Mouse (Mus musculus): ENCODE results near the gene Atp2b2.

Atp2b2 gene

DNA sequence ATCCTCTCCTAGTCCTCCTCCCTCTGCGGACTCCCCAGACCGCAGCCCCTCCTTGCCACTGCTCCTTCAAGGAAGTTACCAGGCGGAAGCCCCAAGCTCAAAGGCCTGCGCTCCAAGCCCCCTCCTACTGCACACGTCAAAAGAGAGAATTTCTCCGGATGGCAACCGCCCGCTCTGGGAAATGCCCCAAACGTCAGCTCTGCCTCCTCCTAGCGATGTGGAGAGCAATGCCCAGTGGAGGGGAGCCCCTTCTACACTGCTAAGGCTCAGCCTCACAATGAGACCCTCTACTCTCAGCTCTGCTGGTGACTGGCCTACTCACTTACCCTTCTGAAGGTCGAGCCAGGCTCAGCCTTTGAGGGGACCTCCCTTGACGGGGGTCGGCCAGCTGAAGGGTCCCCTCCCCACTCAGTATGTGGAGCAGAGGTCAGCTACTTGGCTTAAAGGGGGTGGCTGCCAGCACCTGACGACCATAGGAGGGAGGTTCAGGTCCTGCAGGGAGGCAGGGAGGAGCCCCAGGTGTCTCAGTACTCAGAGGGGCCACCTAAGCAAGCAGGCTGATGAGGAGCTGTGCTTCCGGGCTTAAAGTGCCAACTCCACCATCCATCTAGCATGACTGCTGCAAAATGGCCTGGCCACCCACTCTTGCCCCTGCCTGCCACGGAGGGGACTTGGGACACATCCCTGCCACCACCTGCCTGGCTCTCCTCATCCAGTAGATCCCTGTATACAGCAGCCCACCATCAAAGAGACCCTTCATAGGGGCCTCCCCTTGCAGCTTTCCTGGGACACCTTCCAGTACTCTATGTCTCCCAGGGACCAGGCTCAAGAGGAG is 152.2 kb downstream of the Atp2b2 start:
- no peak for DNase-seq (ENCODE audit: low spot score)

DNA sequence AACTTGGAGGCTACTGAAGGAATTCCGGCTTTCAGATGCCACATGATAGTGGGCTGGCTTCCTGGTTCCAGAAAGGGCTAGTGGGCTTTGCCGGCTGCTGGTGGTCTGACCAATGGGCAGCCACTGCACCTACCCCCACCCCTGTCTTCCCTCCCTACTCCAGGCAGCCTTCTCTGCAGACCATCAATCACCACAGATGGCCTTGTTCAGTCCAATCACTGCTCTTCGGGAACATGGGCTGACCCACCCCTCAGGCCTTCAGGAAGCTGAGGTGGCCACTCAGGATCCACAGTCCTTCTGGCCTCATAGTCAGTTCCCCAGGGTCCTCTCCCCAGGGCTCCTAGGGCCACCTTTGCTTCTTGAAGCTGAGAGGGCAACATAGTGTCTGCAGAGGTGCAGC is 153.2 kb downstream of the Atp2b2 start:
- no peak for DNase-seq (ENCODE audit: low spot score)

DNA sequence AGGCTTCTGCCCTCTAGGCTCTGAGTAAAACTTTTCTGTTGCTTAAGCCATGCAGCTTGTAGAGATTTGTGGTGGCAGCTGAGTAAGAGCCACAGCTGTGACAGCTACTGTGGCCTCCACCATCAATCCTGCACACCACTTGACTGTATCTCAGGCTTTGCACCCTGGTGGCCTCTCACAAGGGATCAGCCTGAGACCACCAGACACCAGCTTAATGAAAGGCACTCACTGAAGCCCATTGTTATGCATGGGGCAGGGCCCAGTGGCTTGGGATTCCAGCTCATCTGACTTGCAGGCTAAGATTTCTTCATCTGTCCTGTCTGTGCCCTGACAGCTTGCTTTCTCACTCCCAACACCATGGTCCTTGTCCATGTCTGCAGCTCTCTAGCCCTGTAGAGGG is 155.5 kb downstream of the Atp2b2 start:
- DNase-seq (ENCODE audit: low spot score) = no peak

DNA sequence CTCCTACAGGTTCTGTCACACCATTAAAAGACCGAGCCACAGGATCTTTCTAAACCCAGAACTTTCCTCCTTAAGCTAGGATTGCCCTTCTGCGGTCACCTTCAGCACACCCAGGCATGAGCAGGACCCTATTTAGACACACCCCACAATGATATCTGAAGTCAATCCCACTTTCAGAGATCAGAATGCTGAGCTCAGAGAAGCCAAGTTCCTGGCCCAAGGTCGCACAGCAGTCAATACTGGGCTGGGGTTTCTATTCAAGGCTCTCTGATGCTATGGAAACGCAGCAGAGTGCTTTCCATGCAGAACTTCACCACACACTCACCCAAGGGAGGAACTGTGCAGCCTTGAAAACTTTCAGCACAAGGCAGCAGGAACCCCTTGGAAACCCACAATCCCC is 157.6 kb downstream of the Atp2b2 start:
- no peak for DNase-seq (ENCODE audit: low spot score)

DNA sequence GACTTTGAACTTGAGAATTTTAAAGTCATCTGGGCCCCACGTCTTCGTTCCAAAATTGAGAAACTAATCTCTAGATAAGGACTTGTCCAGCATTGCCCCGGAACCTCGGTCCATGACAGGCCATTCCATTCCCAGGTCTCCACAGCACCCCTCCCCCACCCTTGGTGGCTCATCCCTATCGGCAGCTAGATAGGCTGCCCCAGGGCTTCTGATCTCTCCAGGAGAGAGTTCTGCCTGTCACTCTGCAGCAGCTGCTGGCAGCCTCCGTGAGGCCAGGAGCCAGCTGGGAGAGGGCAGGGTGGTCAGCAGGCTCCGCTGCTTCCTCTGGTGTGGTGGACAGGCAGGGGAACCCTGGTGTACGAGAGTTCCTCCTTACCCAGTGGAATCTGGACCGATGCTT is 159.2 kb downstream of the Atp2b2 start:
- DNase-seq (ENCODE audit: low spot score) = no peak

DNA sequence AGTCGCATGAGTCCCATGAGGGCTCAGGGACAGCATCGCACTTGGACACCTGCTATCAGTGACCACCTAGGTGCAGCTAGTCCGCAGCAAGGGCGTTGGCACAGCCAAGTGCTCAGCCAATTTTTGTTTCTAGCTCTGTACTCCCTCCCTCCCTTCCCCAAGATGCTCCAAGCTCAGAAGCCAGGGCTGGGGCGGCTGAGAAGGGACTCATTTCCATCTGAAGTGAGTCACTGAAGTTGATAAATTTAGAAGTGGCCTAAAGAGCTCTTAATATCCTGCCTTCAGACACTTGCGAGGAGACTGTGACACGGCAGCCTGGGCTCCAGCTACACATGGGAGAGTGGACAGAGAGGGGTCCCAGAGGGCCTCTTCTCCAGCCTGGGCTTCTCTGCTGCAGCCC is 160.0 kb downstream of the Atp2b2 start:
- peak; percentile 52 for DNase-seq (ENCODE audit: low spot score)

DNA sequence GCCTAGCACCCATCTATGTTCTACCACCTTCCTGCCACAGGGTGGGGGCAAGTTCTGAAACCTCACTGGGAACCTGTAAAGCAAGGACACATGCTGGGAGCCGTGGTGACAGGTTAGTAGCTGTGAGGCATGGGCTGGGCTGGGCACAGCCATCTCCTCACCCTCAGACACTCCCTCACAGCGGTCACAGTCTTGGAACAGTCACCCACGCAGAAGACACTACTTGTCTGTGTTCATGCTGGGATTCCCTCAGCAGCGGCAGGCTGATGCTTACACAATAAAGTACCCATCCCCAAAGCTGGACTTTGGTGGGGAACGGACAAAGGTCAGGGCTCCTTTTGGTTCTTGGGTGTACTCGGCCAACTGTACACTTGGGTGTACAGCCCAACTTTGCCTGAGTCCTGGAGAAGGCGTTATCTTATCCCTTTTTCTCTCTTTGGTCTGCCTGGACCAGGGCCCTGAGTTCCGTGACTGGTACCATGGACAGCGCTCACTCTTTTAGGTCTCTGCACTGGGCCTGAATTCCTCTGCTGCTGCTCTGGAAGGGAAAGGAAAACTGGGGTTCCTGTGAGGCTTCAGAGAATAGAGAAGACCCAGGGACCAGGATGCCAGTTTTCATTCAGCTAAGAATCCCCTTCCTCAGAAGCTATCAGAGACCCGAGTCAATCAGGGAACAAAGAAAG is 160.7 kb downstream of the Atp2b2 start:
- no peak for DNase-seq (ENCODE audit: low spot score)

DNA sequence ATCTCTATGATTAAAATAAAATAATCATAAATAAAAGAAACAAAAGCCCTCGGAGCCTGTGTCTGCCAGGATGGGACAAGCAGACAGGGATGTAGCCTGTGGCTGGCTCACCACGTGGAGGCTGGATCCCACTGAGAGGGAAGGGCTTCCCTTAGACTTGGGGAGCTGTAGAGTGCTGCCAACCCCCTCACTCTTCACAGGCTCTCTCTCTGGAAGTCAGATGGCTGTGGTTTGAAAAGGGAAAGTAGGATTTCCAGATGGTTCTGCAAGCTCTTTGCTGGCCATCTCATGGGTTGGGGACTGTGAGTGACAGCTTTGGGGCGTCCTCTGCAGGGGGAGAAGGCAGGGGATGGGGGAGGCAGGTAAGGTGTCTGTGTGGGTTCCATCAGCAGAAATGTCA is 163.0 kb downstream of the Atp2b2 start:
- DNase-seq (ENCODE audit: low spot score) = no peak

DNA sequence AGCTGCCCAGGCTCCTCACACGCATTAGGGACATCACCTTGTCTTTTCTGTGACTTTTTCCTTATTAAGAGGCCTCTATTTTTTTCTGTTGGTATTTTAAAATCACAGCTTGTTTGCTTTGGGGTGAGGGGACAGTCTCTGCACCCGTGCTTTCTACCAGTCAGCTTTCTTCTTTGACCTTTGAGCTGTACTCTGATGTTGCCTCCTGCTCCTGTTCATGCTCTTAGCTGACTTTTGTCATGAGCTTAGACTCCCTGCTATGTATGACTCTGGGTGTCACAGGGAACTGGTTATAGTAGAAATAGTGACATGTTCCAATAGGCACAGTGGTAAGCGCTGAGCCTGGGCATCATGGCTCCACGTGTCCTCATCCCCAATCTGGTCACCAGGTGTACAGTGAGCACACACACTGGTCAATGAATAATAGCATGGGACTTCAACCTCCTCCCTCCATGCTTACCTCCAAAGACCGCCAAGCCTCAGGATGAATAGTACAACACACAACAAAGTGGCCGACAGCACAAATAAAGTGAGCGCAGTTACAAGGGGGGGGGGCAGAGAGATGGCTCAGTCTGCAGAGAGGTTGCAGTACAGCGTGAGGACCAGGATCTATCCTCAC is 163.8 kb downstream of the Atp2b2 start:
- DNase-seq (ENCODE audit: low spot score) = no peak

DNA sequence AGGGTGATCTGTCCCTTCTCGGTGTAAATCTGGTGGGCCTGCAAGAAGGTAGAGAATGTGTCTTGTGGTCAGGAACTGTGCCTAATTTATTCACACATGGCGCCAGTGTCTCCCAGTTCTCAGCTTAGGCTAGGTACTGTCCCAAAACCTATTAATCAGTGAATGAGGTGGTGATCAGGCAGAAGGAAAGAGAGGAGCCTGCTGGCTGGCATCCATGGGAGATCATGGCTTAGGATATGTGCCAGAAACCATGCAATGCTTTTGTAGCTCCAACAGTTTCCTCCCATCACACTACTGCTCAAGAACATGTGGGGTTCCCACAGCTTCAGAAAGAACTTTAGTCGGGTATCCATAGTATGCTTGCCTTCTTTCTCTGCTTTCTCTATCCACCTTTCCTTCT is 165.8 kb downstream of the Atp2b2 start:
- no peak for DNase-seq (ENCODE audit: low spot score)

DNA sequence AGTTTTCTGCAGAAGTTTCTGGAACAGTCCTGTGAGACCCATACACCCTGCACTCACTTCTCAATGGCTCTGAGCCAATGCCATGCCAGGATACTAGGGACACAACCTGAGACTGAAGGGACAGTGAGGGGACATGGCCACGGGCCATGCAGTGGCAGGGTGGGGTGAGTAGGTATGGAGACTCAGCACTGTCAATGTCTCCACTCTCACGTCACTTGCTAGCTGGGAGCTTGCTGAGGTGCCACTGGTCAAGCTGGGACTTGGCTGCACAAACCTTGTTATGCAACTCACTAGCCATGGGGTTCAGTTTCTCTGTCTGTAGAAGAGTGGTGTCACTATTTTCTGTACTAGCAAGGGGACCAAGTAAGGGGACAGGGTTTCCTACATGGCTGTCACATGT is 167.2 kb downstream of the Atp2b2 start:
- no peak for DNase-seq (ENCODE audit: low spot score)

DNA sequence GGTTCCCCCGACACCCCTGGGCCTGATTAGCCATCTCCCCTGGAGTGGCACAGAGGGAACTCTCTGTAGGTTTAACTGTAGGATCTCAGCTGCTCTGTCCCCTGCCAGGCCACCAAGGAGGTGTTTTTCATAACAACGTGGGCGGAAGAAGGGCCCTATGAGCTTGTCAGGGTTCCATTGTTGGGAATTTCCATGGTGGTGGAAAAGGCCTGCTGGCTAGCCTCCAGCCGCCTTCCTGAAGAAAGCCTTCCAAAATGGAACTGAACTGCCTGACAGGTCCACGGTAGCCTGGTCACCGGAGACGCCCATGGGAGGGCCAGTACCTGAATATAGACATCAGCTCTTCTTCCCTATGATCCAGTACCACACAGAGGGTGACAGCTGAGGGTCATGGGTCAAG is 169.8 kb downstream of the Atp2b2 start:
- DNase-seq (ENCODE audit: low spot score) = no peak

DNA sequence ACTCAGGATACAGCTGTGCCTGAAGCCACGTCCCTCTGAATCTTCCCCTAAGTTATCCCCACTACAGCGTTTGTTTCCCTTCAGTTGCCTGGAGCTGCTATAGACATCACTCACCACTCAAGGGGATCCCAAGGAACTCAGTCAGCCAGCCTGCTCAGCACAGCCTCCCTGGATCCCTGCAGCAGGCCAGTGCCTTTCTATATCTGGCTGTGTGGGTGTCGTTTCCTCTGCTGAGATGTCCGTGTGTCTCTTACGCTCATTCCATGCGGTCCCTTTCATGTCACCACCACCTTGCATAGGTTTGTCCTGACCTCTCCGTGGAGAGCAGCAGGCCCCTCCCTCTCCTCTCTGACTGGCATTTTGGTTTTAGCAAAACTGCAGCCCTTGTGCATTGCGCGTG is 171.6 kb downstream of the Atp2b2 start:
- no peak for DNase-seq (ENCODE audit: low spot score)

DNA sequence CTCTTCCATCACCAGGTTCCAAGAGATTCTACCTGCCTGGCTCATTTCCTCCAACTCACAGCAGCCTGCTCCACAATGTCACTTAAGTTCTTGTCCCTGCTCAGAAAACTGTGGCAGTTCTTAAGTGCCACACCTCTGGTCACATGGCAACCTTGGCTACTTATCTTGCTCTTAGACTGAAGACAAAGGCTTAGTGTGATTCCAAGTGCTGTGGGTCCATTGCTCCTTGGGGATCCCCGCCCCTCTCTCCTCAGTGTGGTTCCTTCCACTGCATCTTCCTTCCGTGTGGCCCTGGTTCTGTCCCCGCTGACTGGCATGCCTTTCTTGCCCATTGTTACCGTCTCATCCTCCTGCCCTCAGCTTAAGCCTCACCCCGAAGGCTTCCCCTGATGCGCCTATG is 173.9 kb downstream of the Atp2b2 start:
- no peak for DNase-seq (ENCODE audit: low spot score)

DNA sequence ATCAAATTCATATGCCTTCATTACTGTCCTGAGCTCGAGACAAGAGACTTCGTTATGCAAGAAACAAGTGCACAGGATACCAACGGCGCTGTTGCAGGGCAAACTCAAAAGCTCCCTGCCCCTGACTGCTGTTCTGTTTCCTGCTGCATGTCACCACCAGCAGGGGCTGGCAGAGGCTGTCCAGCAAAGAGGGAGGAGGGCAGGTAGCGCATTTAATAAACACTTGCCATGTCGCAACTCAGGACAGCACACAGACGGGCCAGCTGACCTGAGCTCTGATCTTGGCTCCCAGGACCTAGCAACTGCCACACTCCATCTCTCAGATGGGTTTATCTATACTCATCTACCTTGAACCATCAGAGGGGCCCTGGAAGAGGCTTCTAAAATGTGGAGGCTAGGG is 176.7 kb downstream of the Atp2b2 start:
- DNase-seq (ENCODE audit: low spot score) = no peak

DNA sequence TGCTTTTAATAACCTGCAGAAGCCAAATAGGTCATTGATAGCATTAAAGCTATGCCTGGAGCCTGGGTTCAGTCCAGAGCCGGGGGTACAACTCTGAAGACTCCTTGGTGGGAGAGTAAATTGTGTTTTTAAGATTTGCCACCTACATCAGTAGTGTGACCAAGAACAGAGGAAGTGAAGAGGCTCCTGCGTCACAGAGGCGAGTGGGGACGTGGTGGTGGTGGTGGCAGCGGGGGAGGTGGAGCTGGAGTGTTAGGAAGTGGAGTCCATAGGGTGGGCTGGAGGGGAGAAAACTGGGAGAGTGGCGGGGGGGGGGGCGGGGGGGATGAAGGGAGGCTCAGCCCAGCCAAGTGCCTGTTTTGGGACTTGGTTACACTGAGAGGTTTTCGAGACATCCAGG is 177.6 kb downstream of the Atp2b2 start:
- DNase-seq (ENCODE audit: low spot score) = no peak

DNA sequence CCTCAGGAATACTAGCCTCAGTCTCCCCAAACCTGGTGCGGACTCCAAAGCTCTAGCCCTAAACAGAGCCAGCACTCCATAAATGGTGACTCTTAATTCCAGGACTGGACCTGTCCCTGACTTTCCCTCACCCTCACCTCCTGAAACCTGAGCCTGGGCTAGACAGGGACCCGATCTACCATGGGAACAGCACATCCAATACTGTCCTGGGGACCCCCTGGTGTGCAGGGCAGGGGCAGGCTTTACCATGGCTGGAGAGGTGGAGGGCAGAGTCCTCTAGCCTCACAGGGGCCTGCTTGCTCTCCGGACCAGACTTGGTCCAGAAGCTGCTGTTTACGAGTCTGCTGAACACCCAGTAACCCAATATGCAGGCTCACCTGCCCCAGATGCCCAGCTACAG is 179.5 kb downstream of the Atp2b2 start:
- no peak for DNase-seq (ENCODE audit: low spot score)

DNA sequence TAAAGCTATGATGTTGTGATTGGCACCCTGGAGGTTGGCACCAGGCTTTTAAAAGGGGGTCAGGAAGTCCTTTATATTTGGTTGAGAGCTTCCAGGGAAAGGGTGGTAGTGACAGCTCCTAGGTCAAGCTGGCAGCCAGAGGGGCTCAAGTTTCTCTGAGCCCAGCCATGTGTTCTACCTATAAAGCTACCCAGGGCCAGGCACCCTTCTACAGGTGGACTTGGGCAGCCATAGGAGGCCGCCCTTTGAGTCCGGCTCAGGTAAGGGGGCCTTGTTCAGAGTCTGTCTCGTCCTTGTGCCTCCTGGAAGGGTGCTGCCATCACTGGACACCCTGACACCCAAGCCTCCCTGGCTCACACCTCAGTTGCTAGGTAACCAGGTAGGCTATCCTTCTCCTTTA is 180.5 kb downstream of the Atp2b2 start:
- no peak for DNase-seq (ENCODE audit: low spot score)

DNA sequence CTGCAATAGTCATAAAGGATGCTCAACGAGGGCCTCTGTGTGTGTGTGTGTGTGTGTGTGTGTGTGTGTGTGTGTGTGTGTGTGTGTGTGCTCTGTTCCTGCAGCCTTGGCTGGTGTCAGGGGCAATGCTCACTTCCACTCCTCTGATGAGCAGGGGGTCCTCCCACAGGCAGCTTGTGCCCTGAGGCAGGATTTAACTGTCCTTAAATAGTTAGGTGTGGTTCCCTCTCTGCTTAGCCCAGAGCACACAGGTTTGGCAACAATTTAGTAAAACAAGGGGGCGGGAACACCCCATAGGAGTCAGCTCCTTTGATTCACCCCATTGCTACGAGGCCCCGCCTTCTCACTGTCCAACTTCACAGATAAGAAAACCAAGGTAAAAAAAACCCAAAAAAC is 181.0 kb downstream of the Atp2b2 start:
- no peak for DNase-seq (ENCODE audit: low spot score)

DNA sequence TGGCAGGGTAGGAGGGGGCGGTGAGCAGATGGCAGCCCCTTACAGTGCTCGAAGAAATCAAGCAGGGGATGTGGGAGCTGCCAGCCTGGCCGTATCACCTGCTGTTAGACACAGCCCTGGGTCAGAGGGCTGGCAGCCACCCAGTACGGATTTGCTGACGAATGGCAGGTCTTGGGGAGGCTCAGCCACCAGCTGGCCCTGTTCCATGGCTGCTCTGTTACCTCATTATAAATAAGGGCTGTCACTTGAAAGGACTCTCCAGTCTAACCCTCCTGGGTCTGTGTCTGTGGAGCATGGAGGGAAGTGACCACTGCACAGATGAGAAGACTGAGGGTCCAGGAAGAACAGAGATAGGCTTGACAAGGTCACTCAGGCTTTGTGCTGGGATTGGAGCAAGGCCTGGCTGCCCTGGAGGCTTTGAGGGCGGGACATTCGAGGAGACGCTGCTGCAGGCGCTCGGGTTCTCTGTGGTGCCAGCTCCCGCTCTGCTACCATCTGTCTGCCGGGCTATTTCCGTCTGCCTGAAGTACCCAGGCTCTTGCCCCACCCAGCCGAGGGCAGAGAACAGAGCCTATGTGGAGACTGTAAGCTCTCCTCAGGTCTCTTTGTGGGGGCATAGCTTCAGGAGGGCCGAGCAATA is 181.6 kb downstream of the Atp2b2 start:
- peak; percentile 47 for DNase-seq (ENCODE audit: low spot score)

DNA sequence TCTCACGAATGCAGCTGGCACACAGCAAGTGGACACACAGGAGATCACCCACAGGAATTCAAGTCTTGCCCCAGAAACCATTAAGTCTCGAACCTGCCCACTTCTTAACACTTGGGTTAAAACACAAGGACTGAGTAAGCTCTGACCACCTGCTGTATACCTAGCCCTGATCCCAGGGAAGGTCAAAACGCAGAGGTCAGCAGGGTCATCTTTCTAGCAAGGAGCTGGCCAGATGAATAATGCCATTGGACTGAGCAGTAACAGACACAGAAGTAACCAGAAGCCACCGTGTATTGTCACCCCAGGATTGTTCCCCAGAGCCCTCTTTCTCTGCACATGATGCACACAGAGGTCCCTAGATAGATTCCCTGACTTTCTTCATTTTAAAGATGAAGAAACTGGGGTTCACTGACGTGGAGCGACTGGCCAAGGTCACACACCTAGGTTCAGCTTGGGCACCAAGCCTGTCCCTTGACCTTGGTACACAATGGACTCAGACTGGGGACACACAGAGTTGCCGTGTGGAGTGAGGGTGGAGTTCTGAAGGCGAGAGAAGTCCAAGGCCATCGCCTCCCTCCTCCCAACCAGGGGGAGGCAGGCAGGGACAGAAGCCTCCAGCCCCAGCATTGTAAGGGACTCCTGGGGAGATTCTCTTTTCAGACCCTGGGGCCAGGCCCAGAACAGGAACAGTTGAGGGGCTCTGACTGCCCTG is 182.2 kb downstream of the Atp2b2 start:
- no peak for DNase-seq (ENCODE audit: low spot score)

DNA sequence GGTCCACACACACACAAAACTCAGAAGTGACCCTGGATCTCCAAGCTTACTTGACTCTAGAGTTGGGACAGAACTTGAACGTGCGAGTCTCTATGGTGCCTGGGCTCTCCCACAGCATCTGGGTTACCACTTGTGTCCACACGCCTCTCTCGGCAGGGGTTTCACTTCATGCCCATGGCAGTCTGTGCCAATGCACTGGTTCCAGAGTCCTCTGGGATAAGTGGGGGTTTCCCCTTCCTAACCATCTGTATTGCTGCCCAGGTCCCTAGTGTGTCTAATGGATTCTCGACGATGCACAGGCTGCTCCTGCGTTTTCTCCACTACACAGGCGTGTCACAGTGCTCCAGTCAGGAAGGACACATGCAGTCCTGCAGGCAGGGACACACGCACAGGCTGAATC is 184.1 kb downstream of the Atp2b2 start:
- no peak for DNase-seq (ENCODE audit: low spot score)

Data from left cerebral cortex, adult 11 months (tissue).